Mouse (Mus musculus) retina, adult 2 months (tissue): ENCODE measurements at regions not wholly inside any gene's neighbourhood (a gene's known extent, or its start where the extent isn't known, plus 50 kb on each side); places are given as distances from the start of the nearest gene placed in this dataset.

Experiments
- DNase-seq: peaks from one replicate; pipeline ENCODE4 v3.0.0-alpha.2; 2012; ENCODE audit warnings: low read depth, low spot score

DNA sequence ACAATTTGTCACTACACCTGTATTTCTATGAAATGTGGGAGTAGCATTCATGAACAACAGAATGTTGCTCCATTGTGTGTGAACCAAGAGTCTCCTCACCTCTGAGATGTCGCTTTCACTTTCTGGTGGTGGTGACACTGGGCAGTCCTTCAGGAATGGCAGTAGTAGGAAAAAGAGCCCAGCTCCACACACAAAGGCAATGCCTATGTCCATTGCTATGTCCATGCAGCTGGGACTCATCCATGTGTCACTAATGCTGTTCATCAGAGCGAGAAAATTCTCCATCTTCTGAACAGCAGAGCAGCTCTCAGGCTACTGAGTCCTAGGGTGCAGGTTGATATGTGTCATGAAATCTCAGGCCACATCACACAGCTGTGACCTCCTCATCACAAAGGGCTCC lies 65.0 kb upstream of the Gm30302 start:
- DNase-seq = peak; percentile 1

DNA sequence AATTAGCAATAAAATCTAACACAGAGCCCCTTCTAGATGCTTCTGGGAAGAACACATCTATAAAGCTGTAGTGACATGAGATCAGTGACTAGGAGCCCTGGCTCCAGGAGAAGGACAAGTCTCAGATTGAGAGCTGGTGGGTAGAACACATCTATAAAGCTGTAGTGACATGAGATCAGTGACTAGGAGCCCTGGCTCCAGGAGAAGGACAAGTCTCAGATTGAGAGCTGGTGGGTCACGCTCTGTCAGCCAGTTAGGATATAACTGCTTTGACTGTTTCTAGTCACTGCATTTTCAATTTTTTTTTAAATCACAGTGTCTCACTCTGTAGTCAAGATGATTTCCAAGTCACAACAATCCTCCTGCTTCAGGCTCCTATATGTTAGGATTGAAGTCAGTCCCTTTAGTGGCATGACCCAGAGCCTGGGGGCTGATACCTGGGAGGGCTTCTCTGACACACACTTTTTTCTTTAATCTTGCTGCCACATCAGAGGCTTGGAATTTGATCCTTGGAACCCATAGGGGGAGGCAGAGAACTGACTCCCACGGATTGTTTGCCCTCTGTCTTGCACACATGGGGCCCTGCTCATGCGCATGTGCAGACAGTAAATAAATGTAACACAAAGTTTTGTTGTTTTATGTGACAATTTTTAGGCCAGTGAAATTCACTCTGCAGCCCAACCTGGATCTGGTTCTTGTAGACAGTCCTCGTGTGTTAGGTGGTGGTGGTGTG lies 50.9 kb upstream of the Gm30302 start:
- no peak for DNase-seq
